Mouse (Mus musculus): ENCODE measurements around the gene Son.

GRCm38 (mm10) chr16:91639636-91640035 lies 7.7 kb upstream of the Son start:
- TF ChIP-seq CTCF (conservative IDR thresholded peaks at IDR 0.05; ENCODE audit: insufficient read depth, insufficient read length, low read depth, low read length) (no peak), POLR2A (IDR thresholded peaks at IDR 0.05; ENCODE audit: low read depth, low read length) (no peak)
